Mouse (Mus musculus) erythroblast, embryonic 14.5 days (primary cell): ENCODE measurements around the gene Chid1.

ENCODE experiments used
- GATA1 ChIP-seq: IDR thresholded peaks from 2 replicates; pipeline ENCODE4 v1.6.1; 2012; ENCODE audit warnings: low read length, inconsistent platforms, mixed read lengths
- TAL1 ChIP-seq: IDR thresholded peaks from 3 replicates; pipeline ENCODE4 v1.6.1; 2012; ENCODE audit warnings: low read length, inconsistent platforms, mixed read lengths

- TF ChIP-seq GATA1 (peak; percentile 84), TAL1 (peak; percentile 90)
Measured at GRCm38 (mm10) chr7:141585288-141585687, 45.6 kb upstream of the Chid1 start.
